Mouse (Mus musculus) kidney, adult 2 months (tissue): ENCODE data around the gene Txndc2.

Experiments used
- CTCF ChIP-seq: fragments of 200-500 bp; conservative IDR thresholded peaks from 2 replicates; pipeline ENCODE4 v1.5.1; 2011; ENCODE audit warnings: low read depth, mild to moderate bottlenecking, control low read depth, low read length, moderate library complexity, mixed read lengths; ENCODE audit not compliant: insufficient read depth, insufficient read length
- POLR2A ChIP-seq: fragments of 200-500 bp; IDR thresholded peaks from one replicate; pipeline ENCODE4 v1.6.1; 2011; ENCODE audit warnings: low read depth, low read length, control low read depth

- TF ChIP-seq POLR2A (no peak), CTCF (no peak)
Observed at GRCm38 (mm10) chr17:65608743-65609142, 33.2 kb downstream of the Txndc2 start.
